Mouse (Mus musculus) forebrain, postnatal 0 days (tissue): ENCODE data around the gene Tmem144. TPM values are rescaled to one million over a fixed set of nuclear protein-coding genes. Genes with fewer than 3 reads are reported as not detected.

Source experiments
- ATAC-seq: fragments of 200-750 bp; cut with Nextera tagmentation; 2 replicates; pipeline ENCODE4 v1.8.0; 2017; ENCODE audit warnings: mild to moderate bottlenecking, moderate library complexity
- DNase-seq: peaks from one replicate; pipeline ENCODE4 v3.0.0-alpha.2; 2015
- H3K27ac ChIP-seq: fragments of 300-500 bp; sonication (generic); 2 replicates; pipeline ENCODE4 v1.5.1; 2014; ENCODE audit warnings: low read depth, mild to moderate bottlenecking, antibody characterized with exemption, low read length, moderate library complexity, mixed read lengths
- H3K27me3 ChIP-seq: fragments of 300-500 bp; sonication (generic); 2 replicates; pipeline ENCODE4 v1.6.1; 2014; ENCODE audit warnings: mild to moderate bottlenecking, low read length, mixed read lengths; ENCODE audit not compliant: insufficient read depth
- H3K36me3 ChIP-seq: fragments of 300-500 bp; sonication (generic); 2 replicates; pipeline ENCODE4 v1.6.1; 2014; ENCODE audit warnings: mild to moderate bottlenecking, moderate library complexity; ENCODE audit not compliant: insufficient read depth
- H3K4me1 ChIP-seq: fragments of 300-500 bp; sonication (generic); 2 replicates; pipeline ENCODE4 v1.6.1; 2014; ENCODE audit warnings: antibody characterized with exemption; ENCODE audit not compliant: insufficient read depth
- H3K4me2 ChIP-seq: fragments of 300-500 bp; sonication (generic); 2 replicates; pipeline ENCODE4 v1.6.1; 2014; ENCODE audit warnings: low read depth, mild to moderate bottlenecking, moderate library complexity
- H3K4me3 ChIP-seq: fragments of 300-500 bp; sonication (generic); 2 replicates; pipeline ENCODE4 v1.5.1; 2014; ENCODE audit warnings: low read depth, low read length, mixed read lengths
- H3K9ac ChIP-seq: fragments of 300-500 bp; sonication (generic); 2 replicates; pipeline ENCODE4 v1.6.1; 2014; ENCODE audit warnings: mild to moderate bottlenecking
- H3K9me3 ChIP-seq: fragments of 300-500 bp; sonication (generic); 2 replicates; pipeline ENCODE4 v1.6.1; 2016; ENCODE audit warnings: low read length
- CTCF ChIP-seq: sonication (generic); IDR thresholded peaks from 2 replicates; pipeline ENCODE4 v1.5.1; 2016; ENCODE audit warnings: antibody characterized with exemption, control low read depth, low read depth
- WGBS: fragments of 180-500 bp; shearing (Covaris S2); extraction: QIAGEN DNeasy Blood & Tissue Kit; methylation state at CpG from one replicate; pipeline ENCODE4 v1.1.7; 2014; 5-methylcytosine and 5-hydroxymethylcytosine counted together
- polyA plus RNA-seq: library from polyadenylated mRNA; unstranded; fragments of >200 nt; fragmentation: Nextera tagmentation; extraction: Ambion mirVana; gene quantifications from 2 replicates; pipeline ENCODE4 v1.2.1, GENCODE M21; 2015
- total RNA-seq: library from RNA; depleted of rRNA; stranded (reverse); fragments of >200 nt; gene quantifications from 2 replicates; pipeline ENCODE4 v1.2.3, GENCODE M21; 2014; rRNA removed

Gene Tmem144
- total and polyA plus RNA-seq, 2 experiments from 2014 or later, result 1.00 to 2.6 TPM

DNA sequence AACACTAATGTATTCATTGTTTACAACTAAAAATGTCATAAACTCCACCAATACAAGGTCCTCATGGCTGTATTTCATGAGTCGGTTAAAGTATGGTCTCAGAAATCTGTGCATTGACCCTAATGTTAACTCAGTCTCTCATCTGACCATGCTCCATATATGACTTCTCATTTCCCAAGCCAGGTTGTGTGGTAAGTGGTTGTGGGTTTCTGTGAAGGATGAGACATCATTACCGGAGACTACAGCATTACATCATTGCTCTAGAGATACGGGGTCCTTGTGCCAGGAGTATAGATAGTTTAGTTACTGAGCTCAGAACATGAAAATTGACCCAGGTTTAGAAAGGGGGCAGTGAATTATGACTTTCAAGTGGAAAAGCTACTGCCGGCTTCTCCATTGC, 63.0 kb downstream of the Tmem144 start:
- Histone ChIP-seq H3K36me3 (no peaks in the 10 kb centered on the region), H3K9me3 (no peaks in the 10 kb centered on the region), H3K4me2 (no peak overlapping the region), H3K4me3 (no peak overlapping the region), H3K4me1 (no peaks in the 10 kb centered on the region), H3K27ac (no peak overlapping the region), H3K9ac (no peak overlapping the region), H3K27me3 (no peaks in the 10 kb centered on the region)
- TF ChIP-seq CTCF, result no peak
- WGBS, result 66% methylated on average over 4 of the region's 4 CpGs
- DNase-seq (no peak), ATAC-seq (no peak)

DNA sequence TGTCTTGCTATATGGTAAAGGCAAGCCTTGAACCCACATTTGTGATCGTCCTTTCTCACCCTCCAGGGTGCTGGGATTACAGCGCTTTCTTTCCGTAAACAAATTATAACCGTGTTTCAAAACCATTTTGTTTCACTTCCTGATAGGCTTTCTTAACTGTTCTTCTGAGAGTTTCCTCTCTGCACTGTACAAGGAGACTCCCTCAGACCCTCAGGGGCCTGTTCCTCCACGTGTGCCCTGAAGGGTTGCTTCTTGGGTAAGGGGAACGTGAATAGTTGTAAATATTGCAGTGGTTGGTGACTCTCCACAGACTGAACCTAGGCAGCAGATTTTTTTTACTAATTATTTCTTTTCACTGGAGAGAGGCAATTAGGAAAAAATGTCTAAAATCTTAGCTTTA, 63.6 kb downstream of the Tmem144 start:
- no peaks in the 10 kb centered on the region for H3K4me1 ChIP-seq
- no peak overlapping the region for H3K9ac ChIP-seq
- no peak overlapping the region for H3K4me3 ChIP-seq
- H3K4me2 ChIP-seq, result no peak overlapping the region
- no peak for ATAC-seq
- WGBS, result 80% methylated on average over 6 of the region's 6 CpGs
- H3K9me3 ChIP-seq, result no peaks in the 10 kb centered on the region
- H3K27me3 ChIP-seq, result no peaks in the 10 kb centered on the region
- TF ChIP-seq CTCF, result no peak
- H3K27ac ChIP-seq, result no peak overlapping the region
- H3K36me3 ChIP-seq, result no peaks in the 10 kb centered on the region
- DNase-seq, result no peak

DNA sequence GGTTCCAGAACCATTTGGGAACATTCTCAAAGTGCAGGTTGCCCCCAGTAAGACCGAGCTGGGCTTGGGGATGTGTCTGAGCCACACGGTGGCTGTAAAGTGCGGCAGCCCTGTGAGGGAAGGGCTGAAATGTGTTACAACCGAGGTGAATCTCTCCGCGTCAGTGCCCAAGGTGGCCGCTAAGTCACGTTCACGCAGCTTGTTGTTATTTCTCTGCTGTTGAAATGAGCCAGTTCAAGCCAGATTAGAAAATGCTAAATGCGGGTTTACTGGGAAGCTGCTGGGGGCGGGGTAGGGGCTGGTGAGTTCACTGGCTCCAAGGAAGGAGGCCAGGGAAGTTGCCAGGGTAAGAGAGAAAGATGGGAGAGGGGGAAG, 68.2 kb downstream of the Tmem144 start:
- no peaks in the 10 kb centered on the region for H3K36me3 ChIP-seq

DNA sequence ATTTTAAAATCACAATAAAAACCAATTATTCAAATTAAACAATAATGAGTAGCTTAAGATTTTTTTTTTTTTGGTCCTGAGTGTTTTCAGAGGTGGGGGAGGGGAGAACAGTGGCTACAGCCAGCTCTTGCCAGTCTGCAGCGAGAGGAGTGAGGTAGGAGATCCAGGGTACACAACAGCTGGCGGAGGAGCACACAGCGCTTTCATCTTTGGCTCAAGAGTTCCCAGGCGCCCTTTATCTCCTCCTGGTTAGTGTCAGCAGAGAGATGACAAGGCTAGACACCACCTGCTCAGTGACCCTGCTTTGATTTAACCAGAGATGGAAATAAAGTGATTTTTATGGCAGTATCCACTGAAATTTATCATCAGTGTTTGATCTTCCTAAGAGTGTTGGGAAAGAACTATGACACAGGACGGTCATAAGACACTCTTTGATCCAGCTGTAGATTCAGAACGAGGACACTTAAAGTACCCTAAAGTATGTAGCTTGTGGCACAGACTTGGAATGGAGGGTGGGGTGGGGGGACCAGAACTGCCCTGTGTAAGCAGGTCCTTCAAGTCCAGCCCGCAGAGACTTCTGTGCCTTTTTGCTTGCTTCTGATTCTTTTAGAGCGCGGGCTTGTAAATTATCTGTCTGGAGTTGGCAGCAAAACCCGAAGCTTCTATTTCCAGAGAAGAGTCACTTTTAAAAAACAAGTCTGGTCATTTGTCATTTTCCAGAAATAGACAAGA, 68.8 kb downstream of the Tmem144 start:
- Histone ChIP-seq H3K9me3 (no peaks in the 10 kb centered on the region), H3K9ac (no peak overlapping the region), H3K27ac (no peak overlapping the region), H3K27me3 (no peaks in the 10 kb centered on the region), H3K4me2 (peak overlapping the region; percentile 29; the same call in 1 of the 2 replicates), H3K4me1 (no peaks in the 10 kb centered on the region), H3K36me3 (no peaks in the 10 kb centered on the region), H3K4me3 (no peak overlapping the region)
- no peak for TF ChIP-seq CTCF
- no peak for DNase-seq
- no peak for ATAC-seq
- whole genome bisulfite sequencing, result 58% methylated on average over 10 of the region's 10 CpGs

More for the DNA sequence above, 68.2 kb downstream of the Tmem144 start:
- DNase-seq, result no peak
- WGBS, result 19% methylated on average over 11 of the region's 11 CpGs
- peak overlapping the region; percentile 29; the same call in 1 of the 2 replicates for H3K4me2 ChIP-seq
- no peaks in the 10 kb centered on the region for H3K27me3 ChIP-seq
- no peak overlapping the region for H3K4me3 ChIP-seq
- no peaks in the 10 kb centered on the region for H3K9me3 ChIP-seq
- no peak for ATAC-seq
- no peak overlapping the region for H3K9ac ChIP-seq
- no peaks in the 10 kb centered on the region for H3K4me1 ChIP-seq
- no peak overlapping the region for H3K27ac ChIP-seq
- TF ChIP-seq CTCF, result no peak

DNA sequence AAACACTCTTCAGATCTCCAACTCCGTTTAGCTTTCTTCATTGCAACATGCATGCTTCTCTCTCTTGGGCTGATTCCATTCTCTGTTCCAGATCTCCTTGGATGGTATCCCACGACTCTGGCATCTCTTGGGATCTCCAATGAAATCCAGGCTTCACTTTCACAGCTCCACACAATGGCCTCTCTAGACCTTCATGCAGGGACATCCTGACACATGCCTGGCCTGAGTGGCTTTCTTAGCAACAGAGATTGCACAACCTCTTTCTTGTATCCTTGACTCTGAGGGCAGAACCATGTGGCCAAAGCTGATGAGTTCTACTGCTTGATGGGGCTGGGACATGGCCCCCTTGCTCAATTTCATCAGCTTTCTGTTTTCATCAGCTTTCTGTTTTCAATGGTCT, 79.9 kb downstream of the Tmem144 start:
- no peak for DNase-seq
- Histone ChIP-seq H3K4me3 (no peak overlapping the region), H3K4me2 (no peak overlapping the region), H3K4me1 (no peaks in the 10 kb centered on the region), H3K36me3 (no peaks in the 10 kb centered on the region), H3K27ac (no peak overlapping the region), H3K9me3 (no peaks in the 10 kb centered on the region), H3K9ac (no peak overlapping the region), H3K27me3 (no peaks in the 10 kb centered on the region)
- no peak for TF ChIP-seq CTCF
- ATAC-seq, result no peak
- 74% methylated on average over 2 of the region's 2 CpGs for WGBS

Other genes with a start within 250 kb of the Tmem144 start
- 4.1 and 4.2 TPM in 2 replicates for gene 4930579G24Rik, start 223.7 kb downstream of the Tmem144 start, total RNA-seq
- 3.9 and 4.5 TPM in 2 replicates for gene 4930579G24Rik, start 223.7 kb downstream of the Tmem144 start, polyA plus RNA-seq
- gene Etfdh, start 223.3 kb downstream of the Tmem144 start, total RNA-seq, result 28.5 and 29.5 TPM in 2 replicates
- gene Etfdh, start 223.3 kb downstream of the Tmem144 start, polyA plus RNA-seq, result 36.4 and 38.9 TPM in 2 replicates
- gene Rxfp1, start 114.9 kb downstream of the Tmem144 start, total RNA-seq, result 1.8 and 3.5 TPM in 2 replicates
- gene Rxfp1, start 114.9 kb downstream of the Tmem144 start, polyA plus RNA-seq, result 0.44 and 0.58 TPM in 2 replicates
- 1.3 and 2.1 TPM in 2 replicates for gene Fam198b, start 31.8 kb upstream of the Tmem144 start, total RNA-seq
- gene Fam198b, start 31.8 kb upstream of the Tmem144 start, polyA plus RNA-seq, result 0.87 and 1.1 TPM in 2 replicates